Mouse (Mus musculus): Measurements from ENCODE around the gene Sept11.

The Sept11 gene

DNA sequence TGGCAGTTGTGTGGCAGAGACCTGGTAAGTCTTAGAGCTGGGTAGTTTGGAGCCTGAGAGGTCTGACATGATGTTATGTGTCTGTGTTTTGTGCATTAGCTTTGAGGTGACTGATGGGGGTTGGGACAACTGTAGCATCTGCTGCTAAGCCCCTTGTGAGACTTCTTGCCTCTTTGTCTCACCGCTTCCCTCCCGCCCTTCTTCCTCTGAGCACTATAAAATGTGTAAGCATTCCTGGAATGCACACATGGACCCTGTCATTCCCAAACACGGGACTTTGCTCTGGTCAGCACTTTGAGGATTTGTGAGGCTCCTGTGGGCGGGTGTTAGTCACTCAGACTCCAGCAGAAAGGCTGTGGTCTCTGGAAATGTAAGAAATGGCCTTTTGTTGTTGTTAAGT is 36.7 kb downstream of the Sept11 start:
- no peak for DNase-seq

DNA sequence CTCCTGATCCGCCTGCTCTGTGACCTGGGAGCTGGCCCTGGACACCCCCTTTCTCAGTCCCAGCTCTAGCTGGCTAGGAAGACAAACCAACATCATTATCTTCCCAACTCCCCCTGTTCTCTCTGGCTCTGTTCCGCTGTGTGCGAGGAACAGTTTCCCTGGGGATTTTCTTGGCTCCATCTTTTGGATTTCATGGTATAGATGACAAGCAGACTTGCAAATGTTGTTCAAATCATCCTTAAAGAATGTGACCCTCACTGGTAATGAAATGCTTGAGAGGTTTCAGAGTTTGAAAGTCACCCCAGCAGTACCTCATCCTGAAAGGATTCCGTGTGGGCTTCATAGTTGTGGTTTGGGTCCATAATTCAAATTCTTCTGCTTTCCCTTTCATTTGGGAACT is 38.2 kb downstream of the Sept11 start:
- no peak for DNase-seq

DNA sequence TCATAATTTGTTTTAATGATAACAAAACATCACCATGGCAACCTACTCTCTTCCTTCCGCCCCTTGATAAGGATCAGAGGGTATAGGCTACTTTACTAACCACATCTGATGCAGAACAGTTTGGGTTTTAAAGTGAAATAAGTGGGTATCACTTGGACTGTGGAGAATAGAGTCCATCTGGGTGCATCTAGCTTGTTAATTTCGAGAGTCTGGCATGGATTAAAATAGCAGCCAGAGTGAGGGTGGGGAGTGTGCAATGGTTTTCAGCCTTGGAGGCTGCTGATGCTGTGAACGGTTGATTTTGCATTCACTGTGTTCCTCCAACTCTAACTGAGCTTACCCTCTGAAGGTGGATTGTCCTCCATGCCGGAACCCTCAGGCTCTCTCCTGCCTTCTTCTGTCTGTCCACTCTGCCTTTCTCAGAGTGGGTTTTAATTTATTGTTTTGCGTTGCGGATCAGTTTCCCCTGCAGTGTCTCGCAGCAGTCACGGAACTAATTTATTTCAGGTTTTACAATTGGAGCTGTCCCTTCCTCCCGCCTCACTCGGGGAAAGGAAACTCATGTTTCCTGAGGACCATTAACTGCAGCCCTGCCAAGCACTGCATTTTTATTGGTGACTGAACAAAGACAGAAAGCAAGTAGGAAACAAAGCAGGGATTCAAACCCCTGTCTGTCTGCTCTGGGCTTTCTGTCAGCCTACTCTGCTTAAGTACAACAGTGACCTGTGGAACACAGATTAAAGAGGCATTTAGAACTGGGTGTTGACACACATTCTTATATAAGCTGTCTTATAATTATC is 40.4 kb downstream of the Sept11 start:
- no peak for DNase-seq

DNA sequence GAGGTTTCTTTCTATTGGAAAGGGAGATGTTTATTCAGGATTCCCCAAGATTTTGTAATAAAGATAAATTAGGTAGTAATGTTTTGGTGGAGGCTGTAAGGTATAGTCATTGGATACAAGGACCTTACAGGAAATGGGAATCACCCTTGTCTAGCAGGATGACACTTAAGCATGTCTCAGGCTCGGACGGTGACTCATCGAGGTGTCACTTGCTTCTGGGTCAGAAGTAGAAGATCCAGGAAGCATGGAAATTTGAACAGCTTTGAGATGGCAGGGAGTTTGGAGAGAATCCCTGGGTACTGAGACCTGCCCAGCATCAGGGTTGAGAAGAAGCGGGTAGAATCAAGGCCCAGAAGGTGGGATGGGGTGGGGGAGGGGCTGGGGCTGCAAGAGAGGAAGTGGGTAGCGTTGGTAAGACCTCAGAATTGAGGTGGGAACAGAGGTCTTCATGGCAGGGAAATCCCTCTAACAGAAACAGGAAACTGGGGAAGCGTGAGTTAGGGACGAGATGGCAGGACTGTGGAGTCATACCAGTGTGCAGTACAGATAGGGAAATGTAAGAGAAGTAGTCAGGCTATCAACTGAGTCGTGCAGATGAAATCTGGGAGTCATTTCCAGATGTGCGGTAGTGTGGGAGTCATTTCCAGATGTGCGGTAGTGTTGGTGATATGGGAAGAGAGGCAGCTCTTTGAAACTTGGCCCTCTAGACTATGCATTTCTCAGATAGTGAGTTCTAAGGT is 42.3 kb downstream of the Sept11 start:
- peak; percentile 7 for DNase-seq

DNA sequence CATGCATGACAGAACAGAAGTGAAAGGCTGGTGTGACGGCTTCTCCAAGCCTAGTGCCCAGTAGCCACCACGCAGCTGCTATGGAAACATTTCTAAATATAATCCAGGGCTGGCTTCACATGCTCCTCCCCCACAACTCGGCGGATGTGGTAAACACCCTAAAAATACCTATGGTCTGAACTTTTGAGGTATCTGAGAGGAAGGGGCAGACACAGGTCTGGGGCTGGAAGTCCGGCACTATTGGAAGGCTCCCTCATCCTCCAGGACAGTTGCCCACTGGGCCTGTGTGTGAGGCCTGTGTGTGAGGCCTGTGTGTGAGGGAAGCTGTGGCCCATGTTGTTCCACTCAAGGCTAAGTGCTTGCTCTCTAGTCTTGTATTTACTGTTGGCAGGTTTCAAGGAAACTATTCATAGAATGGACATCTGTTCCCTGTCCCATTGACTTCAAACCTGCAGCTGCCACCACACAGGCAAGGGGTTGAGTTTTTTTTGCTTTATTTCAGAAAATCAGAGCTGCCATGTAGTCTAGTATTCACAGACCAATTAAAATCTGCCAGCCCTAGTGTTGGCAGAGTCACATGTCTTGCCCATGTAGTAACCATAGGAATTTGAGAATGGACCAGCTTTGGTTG is 43.8 kb downstream of the Sept11 start:
- peak; percentile 53 for DNase-seq

DNA sequence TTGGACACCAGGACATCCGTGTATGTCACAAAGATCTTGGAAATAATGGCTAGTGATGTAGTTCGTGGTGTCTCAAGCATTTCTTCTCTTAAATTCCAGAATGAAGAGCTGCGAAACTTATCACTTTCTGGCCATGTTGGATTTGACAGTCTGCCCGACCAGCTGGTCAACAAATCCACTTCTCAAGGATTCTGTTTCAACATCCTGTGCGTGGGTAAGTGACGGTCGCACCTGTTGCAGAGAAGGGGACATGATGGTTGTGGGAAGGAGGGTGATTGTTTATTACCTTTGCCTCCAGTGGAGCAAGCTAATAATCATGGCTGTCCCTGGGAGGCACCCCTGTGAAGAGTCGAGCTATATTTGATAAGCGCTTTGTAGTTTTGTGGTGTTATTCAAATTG is 46.1 kb downstream of the Sept11 start:
- no peak for DNase-seq

DNA sequence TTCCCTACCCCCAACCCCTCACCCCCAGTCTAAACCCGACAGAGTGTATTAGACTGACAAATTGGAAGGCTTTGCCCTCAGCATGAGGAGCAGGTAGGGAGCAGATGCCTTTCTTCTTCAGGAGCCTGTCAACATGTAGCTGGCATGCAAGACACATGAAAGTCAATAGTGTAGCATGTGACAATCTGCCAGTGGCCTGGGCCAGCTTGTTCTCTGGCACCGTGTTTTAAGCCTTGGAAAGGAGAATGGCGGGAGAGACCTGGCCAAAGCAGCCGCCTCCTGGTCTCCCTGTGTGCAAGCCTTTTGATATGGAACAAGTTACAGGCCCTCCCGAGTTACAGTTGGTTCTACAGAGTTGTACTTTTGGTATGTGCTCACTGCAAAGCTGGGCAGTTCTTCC is 47.5 kb downstream of the Sept11 start:
- DNase-seq: no peak

DNA sequence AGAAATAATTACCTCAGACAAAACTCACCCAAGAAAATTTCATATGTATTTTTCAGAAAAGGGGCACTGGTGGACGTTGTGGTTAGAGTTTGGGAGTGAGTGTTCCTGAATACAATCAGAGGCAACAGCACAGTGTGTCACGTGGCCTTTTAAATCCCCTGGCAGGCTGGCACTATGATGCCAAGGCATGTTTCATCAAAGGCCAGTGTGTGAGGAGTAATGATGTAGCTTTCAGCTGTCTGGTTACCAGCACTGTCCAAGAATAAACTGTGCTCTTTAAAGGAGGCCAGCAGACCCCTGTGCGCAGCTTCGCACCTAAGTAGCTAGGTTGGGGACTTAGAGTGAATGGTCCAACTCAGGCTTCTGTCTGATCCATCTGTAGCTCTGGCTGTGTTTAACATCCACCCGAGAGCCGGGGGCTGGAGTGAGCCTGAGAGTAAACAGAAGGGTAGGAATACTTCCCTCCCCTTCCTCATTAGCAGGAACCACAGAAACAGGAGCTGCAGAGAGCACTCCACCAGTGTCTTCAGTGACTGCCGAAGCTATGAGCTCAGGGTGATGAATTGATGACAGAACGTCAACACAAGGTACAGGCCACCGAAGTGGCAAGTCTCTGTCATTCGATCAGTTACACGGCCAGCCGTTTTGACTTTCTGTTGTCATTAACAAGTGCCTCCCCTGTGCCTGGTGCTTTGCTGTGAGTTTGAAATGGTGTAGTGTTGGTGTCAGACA is 50.3 kb downstream of the Sept11 start:
- DNase-seq: no peak

DNA sequence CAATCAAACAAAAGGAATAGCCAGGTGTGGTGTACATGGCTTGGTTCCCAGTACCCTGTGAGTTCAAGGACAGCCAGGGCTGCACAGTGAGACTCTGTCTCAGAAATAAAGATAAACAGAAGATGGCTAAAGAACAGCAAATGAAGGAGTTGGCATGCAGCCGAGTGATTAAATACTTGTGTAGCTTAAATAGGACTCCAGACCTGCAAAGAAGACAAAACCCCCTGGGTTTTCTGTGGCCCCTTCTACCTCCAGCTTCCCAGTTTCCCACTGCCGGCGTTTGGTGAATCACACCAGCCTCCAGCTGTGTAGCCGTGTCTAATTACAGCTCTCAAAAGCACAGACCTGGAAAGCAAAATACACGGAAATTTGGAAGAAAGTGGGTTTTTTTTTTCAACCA is 51.6 kb downstream of the Sept11 start:
- no peak for DNase-seq

DNA sequence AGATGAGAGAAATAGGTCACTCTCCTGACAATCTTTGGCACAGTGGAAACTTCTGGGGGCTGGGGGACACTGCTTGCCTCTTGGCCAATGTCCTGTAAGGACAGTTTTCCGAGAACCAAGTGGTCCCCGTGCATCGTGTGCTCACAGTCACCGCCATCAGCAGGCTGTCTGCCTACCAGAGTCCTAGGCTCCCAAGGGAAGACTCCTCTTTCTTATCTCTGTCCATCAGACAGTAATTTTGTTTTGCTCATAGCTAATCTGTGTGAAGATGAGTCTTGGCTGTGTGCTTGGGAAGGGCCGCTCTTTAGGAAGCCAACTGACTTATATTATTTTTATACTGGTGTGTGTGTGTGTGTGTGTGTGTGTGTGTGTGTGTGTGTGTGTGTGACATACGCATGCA is 52.3 kb downstream of the Sept11 start:
- no peak for DNase-seq

DNA sequence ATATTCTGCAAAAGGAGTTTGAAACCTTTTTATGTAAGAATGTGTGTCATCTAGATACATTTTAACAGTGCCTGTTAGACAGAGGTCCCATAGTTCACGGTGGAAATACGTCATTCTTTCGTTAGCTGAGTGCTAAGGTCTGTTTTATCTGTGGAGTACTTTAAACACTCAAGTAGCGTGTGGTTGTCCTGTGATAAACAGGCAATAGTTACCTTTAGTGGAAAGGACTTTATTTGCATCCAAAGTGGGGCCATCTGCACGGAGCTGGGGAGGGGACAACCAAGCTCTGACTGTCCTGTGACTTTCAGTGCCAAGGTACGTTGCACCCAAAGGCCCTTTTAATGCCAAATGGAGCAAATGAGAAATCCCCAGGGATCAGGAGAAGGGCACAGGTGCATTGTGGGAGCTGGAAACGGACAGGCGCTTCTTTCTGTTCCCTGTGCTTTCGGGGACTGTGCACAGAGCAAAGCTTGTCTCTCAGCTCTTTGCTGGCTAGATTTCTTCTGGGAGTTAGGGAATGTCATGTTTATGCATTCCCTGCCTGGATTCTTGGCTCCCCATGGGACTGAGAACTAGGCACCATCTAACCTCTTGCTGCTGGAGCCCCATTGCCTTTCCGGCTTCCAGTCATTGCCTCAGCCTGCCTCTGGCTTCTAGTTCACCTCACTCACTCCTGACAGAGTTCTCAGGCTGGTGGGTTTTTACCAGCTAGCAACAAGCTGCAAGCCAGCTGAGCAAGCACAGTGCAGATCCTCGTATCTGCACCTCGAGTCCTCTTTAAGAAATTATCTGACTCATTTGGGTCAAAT is 56.9 kb downstream of the Sept11 start:
- DNase-seq: no peak

DNA sequence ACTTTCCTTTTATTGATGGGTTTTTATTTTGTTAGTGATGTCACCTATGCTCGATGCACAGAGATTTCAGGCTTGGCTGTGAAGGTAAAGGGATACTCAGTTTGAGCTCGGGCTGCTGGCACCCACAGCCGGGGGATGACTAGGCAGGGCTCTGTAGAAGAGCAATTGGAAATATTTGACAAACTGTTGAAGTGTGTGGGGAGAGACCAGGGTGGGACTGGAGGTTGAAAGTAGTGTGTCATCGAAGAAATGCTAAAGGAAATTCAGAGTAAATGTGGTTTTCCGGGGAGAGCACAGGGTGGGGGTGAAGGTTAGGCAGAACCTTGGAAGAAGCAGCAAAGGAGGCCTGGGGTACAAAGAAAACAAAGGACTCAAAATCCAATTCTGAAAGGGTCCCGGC is 58.7 kb downstream of the Sept11 start:
- DNase-seq: peak; percentile 27

DNA sequence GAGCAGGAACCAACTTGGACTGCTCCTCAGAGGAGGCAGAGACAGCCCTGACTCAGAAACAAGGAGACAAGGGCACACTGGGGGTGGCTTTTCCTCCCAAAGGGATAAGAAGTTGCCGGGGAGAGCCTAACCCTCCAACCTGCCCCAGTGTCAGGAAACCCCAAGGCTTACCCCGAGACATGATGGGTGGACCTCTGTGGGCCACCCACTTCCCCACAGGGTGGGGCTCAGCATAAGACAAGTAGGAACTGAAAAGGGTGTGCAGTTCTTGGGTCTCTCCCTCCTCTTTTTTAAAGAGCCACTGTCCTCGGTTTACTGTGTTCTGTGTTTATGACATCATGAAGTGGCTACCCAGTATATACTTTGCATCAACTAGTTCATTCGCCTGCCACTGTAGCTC is 59.2 kb downstream of the Sept11 start:
- peak; percentile 12 for DNase-seq

DNA sequence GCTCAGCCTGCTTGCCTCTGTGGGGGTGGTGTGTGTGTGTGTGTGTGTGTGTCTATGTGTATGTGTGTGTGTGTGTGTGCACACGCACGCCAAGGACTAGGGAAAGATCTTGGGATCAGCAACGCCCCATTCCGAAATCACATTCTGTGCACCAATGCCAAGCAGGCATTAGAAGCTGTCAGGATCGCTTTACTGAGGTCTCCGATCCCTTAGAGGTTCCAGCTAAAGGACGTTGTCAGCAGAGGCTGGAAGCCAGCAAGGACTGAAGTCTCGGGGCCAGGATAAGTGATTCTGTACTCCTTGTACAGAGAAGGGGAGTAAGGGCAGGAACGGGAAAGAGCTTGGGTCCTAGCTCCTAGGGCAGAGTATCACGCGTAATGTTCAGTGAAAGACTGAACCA is 61.2 kb downstream of the Sept11 start:
- DNase-seq: no peak

DNA sequence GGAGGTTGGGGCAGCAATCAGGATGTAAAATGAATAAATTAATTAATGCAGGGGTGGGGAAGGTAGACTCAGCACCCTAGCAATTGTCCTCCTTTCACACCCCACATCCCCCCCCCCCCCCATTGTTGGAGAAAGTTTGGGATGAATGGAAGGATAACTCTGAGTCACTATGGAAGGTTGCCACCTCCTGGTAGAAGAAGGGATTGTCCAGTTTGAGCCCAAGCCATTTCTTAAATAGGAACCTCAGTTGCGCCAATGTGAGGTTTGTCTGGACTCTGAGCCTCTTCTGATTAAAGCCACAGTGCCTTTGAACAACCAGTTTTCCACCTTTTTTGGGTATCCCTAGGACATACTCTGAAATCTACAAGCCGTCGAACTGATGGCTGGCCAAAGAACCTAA is 70.3 kb downstream of the Sept11 start:
- DNase-seq: peak; percentile 12

DNA sequence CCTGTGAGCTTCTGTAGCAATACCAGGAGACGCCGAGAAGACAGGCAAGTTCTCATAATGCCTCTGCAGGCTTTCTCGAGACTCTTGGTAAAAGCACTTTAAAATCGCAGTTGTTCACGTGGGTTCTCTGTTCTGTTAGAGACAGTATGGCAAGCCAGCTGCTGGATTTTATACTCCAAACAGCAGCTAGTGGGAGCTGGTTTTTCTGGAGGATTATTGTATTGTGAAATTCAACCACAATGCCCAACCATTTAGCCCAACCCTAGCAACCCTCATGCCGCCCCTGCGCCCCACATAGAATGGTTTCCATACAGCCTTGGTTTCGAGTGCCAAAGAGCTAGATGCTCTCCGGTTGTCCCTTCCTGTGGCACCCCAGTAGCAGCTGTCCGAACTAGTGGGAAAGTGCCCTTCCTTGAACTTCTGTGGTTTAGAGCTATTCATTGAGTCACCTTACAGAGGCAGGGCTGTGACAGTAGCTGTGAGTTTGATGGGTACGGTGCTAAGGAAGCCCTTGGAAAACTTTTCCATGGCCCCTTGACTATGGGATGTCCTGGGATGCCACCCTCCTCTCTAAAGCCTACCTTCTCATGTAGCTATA is 74.8 kb downstream of the Sept11 start:
- DNase-seq: no peak

DNA sequence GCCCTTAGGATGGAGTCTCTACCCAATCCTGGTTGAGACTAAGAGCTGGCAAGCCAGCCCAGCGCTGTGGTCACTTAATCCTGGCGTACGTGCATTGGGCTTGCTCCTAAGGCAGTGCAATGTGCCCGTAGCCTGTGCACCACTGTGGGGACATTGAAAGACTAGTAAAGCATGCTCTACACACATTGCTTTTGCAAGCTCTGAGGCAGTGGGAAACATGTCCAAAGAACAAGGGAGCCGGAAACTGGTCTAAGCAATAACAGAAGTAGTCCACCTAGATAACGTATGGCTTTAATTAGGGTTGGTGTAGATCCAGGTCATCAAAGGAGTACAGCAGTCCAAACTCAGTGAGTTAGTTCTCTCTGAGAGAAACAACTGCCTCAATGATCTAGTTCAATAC is 75.4 kb downstream of the Sept11 start:
- DNase-seq: no peak

DNA sequence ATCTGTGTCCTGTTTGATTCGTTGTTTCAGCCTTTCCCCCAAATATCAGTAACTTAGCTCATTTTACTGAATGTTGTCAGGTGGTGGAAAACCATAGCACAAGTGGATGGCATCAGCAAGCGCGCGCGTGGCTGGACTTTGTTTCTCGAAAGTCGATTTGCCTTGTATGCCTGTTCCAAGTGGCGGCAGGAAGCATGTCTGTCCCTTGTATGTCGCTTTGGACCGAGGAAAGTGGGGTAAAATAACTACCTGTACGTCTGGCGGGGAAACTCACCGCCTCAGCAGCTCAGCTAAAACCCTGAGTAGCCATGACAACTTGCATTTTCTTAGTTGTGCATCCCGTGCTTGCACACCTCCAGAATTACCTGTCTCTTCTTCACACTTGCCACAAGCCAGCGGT is 78.2 kb downstream of the Sept11 start:
- DNase-seq: no peak

DNA sequence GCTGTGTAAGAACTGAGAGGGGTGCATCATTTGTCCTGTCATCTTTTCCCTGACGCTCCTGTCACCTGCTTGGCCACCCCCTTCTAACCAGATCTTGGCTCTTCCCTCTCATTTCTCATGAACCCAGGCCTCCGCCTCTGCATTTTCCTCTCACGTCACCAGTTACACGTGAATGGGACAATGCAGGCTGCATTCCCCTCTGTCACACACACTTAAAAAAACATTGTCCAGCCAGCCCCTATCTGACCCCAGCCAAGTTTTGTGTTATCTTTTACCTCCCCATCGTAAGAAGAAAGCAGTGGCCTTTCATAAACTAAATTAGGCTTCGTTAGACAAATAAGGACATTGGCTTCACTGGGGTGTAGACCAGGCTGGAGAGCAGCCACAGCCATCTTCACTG is 79.3 kb downstream of the Sept11 start:
- no peak for DNase-seq

DNA sequence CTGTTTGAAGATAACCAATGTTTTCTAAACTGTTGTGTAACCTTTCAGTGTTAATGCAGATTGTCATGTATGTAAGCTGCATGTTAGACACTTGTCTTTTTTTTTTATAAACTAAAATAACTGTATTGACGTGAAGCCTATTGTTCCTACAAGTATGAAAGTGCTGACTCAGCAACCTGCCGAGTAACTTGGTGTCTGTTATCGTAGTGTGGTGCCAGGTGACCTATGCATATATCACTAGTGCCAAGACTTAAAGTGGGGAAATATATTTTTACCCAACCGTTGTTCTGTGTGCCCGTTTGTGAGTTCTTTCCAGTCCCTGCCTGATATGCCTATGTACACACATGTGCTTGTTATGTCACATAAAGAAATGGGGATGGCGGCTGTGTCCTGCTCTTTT is 81.4 kb downstream of the Sept11 start:
- no peak for DNase-seq

DNA sequence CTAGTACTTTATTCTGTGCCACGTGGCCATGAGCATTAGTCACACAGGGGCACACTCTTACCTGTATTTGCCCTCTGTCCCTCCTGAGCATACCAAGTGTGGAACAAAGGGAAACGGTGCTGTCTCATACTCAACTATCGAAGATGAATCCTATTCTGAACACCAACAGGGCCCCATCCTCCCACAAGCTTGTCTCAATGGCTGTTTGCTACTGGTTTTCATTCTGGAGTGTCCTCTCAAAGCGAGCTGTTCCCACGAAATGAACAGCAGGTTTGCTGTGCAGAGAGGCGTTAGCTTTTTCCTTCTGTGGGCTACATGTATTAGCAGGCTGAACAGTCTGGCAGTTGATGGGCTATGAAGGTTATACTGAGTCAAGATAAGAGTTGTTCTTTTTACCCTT is 85.4 kb downstream of the Sept11 start:
- DNase-seq: no peak

DNA sequence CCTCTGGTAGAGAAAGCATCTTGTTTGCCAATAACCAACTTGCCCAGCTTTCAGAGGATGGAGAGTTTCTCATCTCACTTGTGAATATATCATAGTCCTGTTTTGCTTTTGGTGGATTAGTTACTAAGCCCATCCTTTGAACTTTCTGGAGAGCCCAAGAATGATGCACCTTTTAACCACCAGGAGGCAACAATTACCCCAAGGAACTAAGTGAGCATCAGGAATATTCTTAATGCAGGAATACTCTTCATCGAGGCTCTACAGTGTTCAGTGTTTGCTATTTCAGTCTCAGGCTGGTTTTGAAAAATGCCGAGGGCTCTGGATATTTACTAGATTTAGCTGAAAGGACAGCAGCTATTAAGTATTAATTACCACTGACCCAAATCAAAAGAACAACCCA is 87.0 kb downstream of the Sept11 start:
- DNase-seq: peak; percentile 21
